ENCODE assay signal across 11 mouse cellular contexts in genomic region chr7:86211345-86211744, GRCm38 (mm10). TPM values are rescaled to one million over a fixed set of nuclear protein-coding genes. Genes with fewer than 3 reads are reported as not detected.
DNase-seq lines count a peak whose midpoint lies in the region; ATAC-seq and TF ChIP-seq lines count a peak whose summit lies in the region.
"Had no signal": no experiment of that assay in that cellular context is flagged by ENCODE, and none has a peak within 500 bp of the region (broad histone marks: within the 10 kb centered on the region; RNA-seq: fewer than 3 reads in every experiment).

No protein-coding gene starts in this region.

- H3K36me3 ChIP-seq in kidney, postnatal 0 days (ENCODE audit: insufficient read depth, low read length), result no peaks in the 10 kb centered on the region
- H3K36me3 ChIP-seq in embryonic facial prominence, embryonic 14.5 days (ENCODE audit: control insufficient read depth, insufficient read depth, low read length), result no peaks in the 10 kb centered on the region
- no peaks in the 10 kb centered on the region for H3K36me3 ChIP-seq in midbrain, postnatal 0 days (ENCODE audit: insufficient read depth, low read length)
- H3K36me3 ChIP-seq: neural tube, embryonic 13.5 days had no signal

- intact Hi-C loops in heart, postnatal 25 days (cut with DNase I), result no loop called here

- TF ChIP-seq CTCF in kidney, postnatal 0 days (IDR thresholded peaks at IDR 0.05; ENCODE audit: low read depth), result peak; percentile 66
- TF ChIP-seq CTCF in midbrain, postnatal 0 days (IDR thresholded peaks at IDR 0.05), result peak; percentile 56

- H3K4me1 ChIP-seq in kidney, postnatal 0 days (replicated peaks; ENCODE audit: insufficient read depth, low read length), result no peaks in the 10 kb centered on the region
- H3K4me1 ChIP-seq in embryonic facial prominence, embryonic 14.5 days (ENCODE audit: control insufficient read depth, insufficient read depth, low read length), result no peaks in the 10 kb centered on the region
- H3K4me1 ChIP-seq in midbrain, postnatal 0 days (ENCODE audit: insufficient read depth, low read length), result no peaks in the 10 kb centered on the region
- H3K4me1 ChIP-seq: neural tube, embryonic 13.5 days had no signal

- H3K9me3 ChIP-seq in kidney, postnatal 0 days (replicated peaks; ENCODE audit: low read length), result no peaks in the 10 kb centered on the region
- no peaks in the 10 kb centered on the region for H3K9me3 ChIP-seq in embryonic facial prominence, embryonic 14.5 days (ENCODE audit: control insufficient read depth, low read length)
- H3K9me3 ChIP-seq in midbrain, postnatal 0 days (ENCODE audit: low read length), result no peaks in the 10 kb centered on the region
- H3K9me3 ChIP-seq: neural tube, embryonic 13.5 days had no signal

- no peaks in the 10 kb centered on the region for H3K27me3 ChIP-seq in kidney, postnatal 0 days (ENCODE audit: insufficient read depth, low read length)
- no peaks in the 10 kb centered on the region for H3K27me3 ChIP-seq in embryonic facial prominence, embryonic 14.5 days (replicated peaks; ENCODE audit: control insufficient read depth, insufficient read depth, low read length)
- H3K27me3 ChIP-seq in midbrain, postnatal 0 days (ENCODE audit: insufficient read depth, low read length), result no peaks in the 10 kb centered on the region
- H3K27me3 ChIP-seq: neural tube, embryonic 13.5 days had no signal

- no peak overlapping the region for H3K27ac ChIP-seq in kidney, postnatal 0 days
- no peak overlapping the region for H3K27ac ChIP-seq in embryonic facial prominence, embryonic 14.5 days (replicated peaks; ENCODE audit: low read depth, low read length)
- H3K27ac ChIP-seq in midbrain, postnatal 0 days (ENCODE audit: low read depth, low read length), result no peak overlapping the region
- H3K27ac ChIP-seq: neural tube, embryonic 13.5 days had no signal

- peak; percentile 34 for DNase-seq in kidney, postnatal 0 days (ENCODE audit: low spot score)
- no peak for DNase-seq in kidney, adult 11 months
- peak; percentile 11 for DNase-seq in Muller cell, postnatal 12 days (ENCODE audit: inconsistent ontology term)
- peak; percentile 3 for DNase-seq in embryonic facial prominence, embryonic 14.5 days (ENCODE audit: low spot score)
- peak; percentile 15 for DNase-seq in midbrain, postnatal 0 days (ENCODE audit: low spot score)
- DNase-seq in heart, postnatal 25 days (ENCODE audit: low spot score), result no peak
- DNase-seq in T-cell, adult 2 months (ENCODE audit: low spot score), result no peak
- DNase-seq in right cerebral cortex, postnatal 25 days, result no peak

- no peak overlapping the region for H3K4me3 ChIP-seq in kidney, postnatal 0 days (replicated peaks; ENCODE audit: low read depth, low read length)
- no peak overlapping the region for H3K4me3 ChIP-seq in embryonic facial prominence, embryonic 14.5 days (ENCODE audit: low read depth, low read length)
- no peak overlapping the region for H3K4me3 ChIP-seq in midbrain, postnatal 0 days (ENCODE audit: low read depth, low read length)
- H3K4me3 ChIP-seq: neural tube, embryonic 13.5 days had no signal

- no peak overlapping the region for H3K4me2 ChIP-seq in kidney, postnatal 0 days (ENCODE audit: low read length)
- no peak overlapping the region for H3K4me2 ChIP-seq in embryonic facial prominence, embryonic 14.5 days (ENCODE audit: low read depth, low read length)
- H3K4me2 ChIP-seq in midbrain, postnatal 0 days (ENCODE audit: low read depth, low read length, poor library complexity, severe bottlenecking), result no peak overlapping the region
- H3K4me2 ChIP-seq: neural tube, embryonic 13.5 days had no signal

- H3K9ac ChIP-seq in kidney, postnatal 0 days (ENCODE audit: low read depth, low read length), result no peak overlapping the region
- H3K9ac ChIP-seq in embryonic facial prominence, embryonic 14.5 days (ENCODE audit: low read depth, low read length), result no peak overlapping the region
- no peak overlapping the region for H3K9ac ChIP-seq in midbrain, postnatal 0 days (replicated peaks; ENCODE audit: low read length, poor library complexity, severe bottlenecking)
- H3K9ac ChIP-seq: neural tube, embryonic 13.5 days had no signal

- 0 out of 2 replicates have a peak, but pooled peaks have one; percentile 46 for ATAC-seq in kidney, postnatal 0 days (replicated peaks; ENCODE audit: low FRiP score, low read depth)
- ATAC-seq in embryonic facial prominence, embryonic 14.5 days (ENCODE audit: low read depth), result no peak
- ATAC-seq in midbrain, postnatal 0 days (ENCODE audit: low FRiP score), result no peak

RNA-seq across cellular contexts. Expression of gene Vmn2r76, which starts 34.8 kb away (rescaled TPM):
- not detected in 2 replicates for polyA plus RNA-seq in kidney, postnatal 0 days (2015; fragmentation: Nextera tagmentation; extraction: Ambion mirVana)
- polyA plus RNA-seq in embryonic facial prominence, embryonic 14.5 days (2014; fragmentation: Nextera tagmentation; extraction: Ambion mirVana), result 0.07 TPM in 1 of 2 replicates, not detected in the other
- total RNA-seq in midbrain, postnatal 0 days (2014; rRNA removed), result not detected in 2 replicates
- not detected in 2 replicates for polyA plus RNA-seq in midbrain, postnatal 0 days (2015; fragmentation: Nextera tagmentation; extraction: Ambion mirVana)
- not detected for total RNA-seq in heart, postnatal 25 days (2021)
- total RNA-seq: layer of hippocampus, adult 8-10 months had no signal
- polyA plus RNA-seq: frontal cortex, adult 2 months; neural tube, embryonic 13.5 days had no signal

RNA-seq across cellular contexts. Expression of gene Vmn2r75, which starts 39.8 kb away (rescaled TPM):
- not detected in 2 replicates for polyA plus RNA-seq in kidney, postnatal 0 days (2015; fragmentation: Nextera tagmentation; extraction: Ambion mirVana)
- polyA plus RNA-seq in embryonic facial prominence, embryonic 14.5 days (2014; fragmentation: Nextera tagmentation; extraction: Ambion mirVana), result not detected in 2 replicates
- total RNA-seq in midbrain, postnatal 0 days (2014; rRNA removed), result not detected in 2 replicates
- polyA plus RNA-seq in midbrain, postnatal 0 days (2015; fragmentation: Nextera tagmentation; extraction: Ambion mirVana), result not detected in 2 replicates
- not detected for total RNA-seq in heart, postnatal 25 days (2021)
- total RNA-seq: layer of hippocampus, adult 8-10 months had no signal
- polyA plus RNA-seq: frontal cortex, adult 2 months; neural tube, embryonic 13.5 days had no signal

Comparison
In these comparisons a context has a peak if more than half of its experiments do, and no peak if none do; other contexts are left out.
1. DNase-seq: peak in kidney, postnatal 0 days (single experiment), Muller cell, postnatal 12 days (single experiment), embryonic facial prominence, embryonic 14.5 days (single experiment) and midbrain, postnatal 0 days (single experiment); none in kidney, adult 11 months (single experiment), heart, postnatal 25 days (single experiment), T-cell, adult 2 months (single experiment) and right cerebral cortex, postnatal 25 days (single experiment).